Mouse (Mus musculus) liver, adult 2 months (tissue): ENCODE measurements around the gene Heatr3. TPM values are rescaled to one million over a fixed set of nuclear protein-coding genes. Genes with fewer than 3 reads are reported as not detected.

Experiments
- DNase-seq: peaks from one replicate; pipeline ENCODE4 v3.0.0-alpha.2; 2011; ENCODE audit warnings: low read depth, low spot score; ENCODE audit errors: extremely low read depth
- H3K27ac ChIP-seq: fragments of 200-500 bp; replicated peaks from 2 replicates; pipeline ENCODE4 v1.5.1; 2012; ENCODE audit warnings: low read depth, mild to moderate bottlenecking, control low read depth, inconsistent platforms, low read length; ENCODE audit not compliant: insufficient read depth
- H3K27me3 ChIP-seq: fragments of 200-500 bp; 2 replicates; pipeline ENCODE4 v1.6.1; 2012; ENCODE audit warnings: mild to moderate bottlenecking, moderate library complexity, low read length, inconsistent platforms; ENCODE audit not compliant: control insufficient read depth, insufficient read depth
- H3K36me3 ChIP-seq: fragments of 200-500 bp; 2 replicates; pipeline ENCODE4 v1.6.1; 2012; ENCODE audit warnings: low read length, inconsistent platforms; ENCODE audit not compliant: control insufficient read depth, insufficient read depth
- H3K4me1 ChIP-seq: fragments of 200-500 bp; 2 replicates; pipeline ENCODE4 v1.6.1; 2011; ENCODE audit warnings: low read length; ENCODE audit not compliant: control insufficient read depth, insufficient read depth
- H3K4me3 ChIP-seq: fragments of 200-500 bp; 2 replicates; pipeline ENCODE4 v1.5.1; 2011; ENCODE audit warnings: low read depth, mild to moderate bottlenecking, control low read depth, low read length, moderate library complexity; ENCODE audit not compliant: insufficient read depth
- H3K79me2 ChIP-seq: fragments of 200-500 bp; 2 replicates; pipeline ENCODE4 v1.6.1; 2012; ENCODE audit warnings: inconsistent platforms, mild to moderate bottlenecking, low read length, moderate library complexity; ENCODE audit not compliant: control insufficient read depth, insufficient read depth
- H3K9ac ChIP-seq: fragments of 200-500 bp; 2 replicates; pipeline ENCODE4 v1.6.1; 2012; ENCODE audit warnings: low read depth, mild to moderate bottlenecking, control low read depth, inconsistent platforms, low read length
- CTCF ChIP-seq: fragments of 200-500 bp; IDR thresholded peaks from 2 replicates; pipeline ENCODE4 v1.5.1; 2011; ENCODE audit warnings: low read depth, low read length, control low read depth
- POLR2A ChIP-seq: fragments of 200-500 bp; IDR thresholded peaks from 2 replicates; pipeline ENCODE4 v1.6.1; 2011; ENCODE audit warnings: low read length, control low read depth; ENCODE audit not compliant: insufficient read depth; ENCODE audit errors: extremely low read depth
- WGBS: fragments of 180-500 bp; shearing (Covaris S2); methylation state at CpG from one replicate; pipeline ENCODE4 v1.1.7; 2018; 5-methylcytosine and 5-hydroxymethylcytosine counted together
- polyA plus RNA-seq: library from polyadenylated mRNA; depleted of rRNA; stranded (reverse); fragments of >200 nt; gene quantifications from 2 replicates; pipeline ENCODE4 v1.2.3, GENCODE M21; 2012
- total RNA-seq: library from RNA; depleted of rRNA; stranded (reverse); fragments of >200 nt; gene quantifications from 2 replicates; pipeline ENCODE4 v1.2.3, GENCODE M21; 2014

Gene Heatr3
- total and polyA plus RNA-seq, 2 experiments: 11.6 to 17.1 TPM

GRCm38 (mm10) chr8:88175264-88175663 lies 37.6 kb downstream of the Heatr3 start:
- DNase-seq: no peak
- no peaks in the 10 kb centered on the region for H3K79me2 ChIP-seq
- H3K27me3 ChIP-seq: no peaks in the 10 kb centered on the region
- 82% methylated on average over 7 of the region's 7 CpGs for WGBS
- H3K36me3 ChIP-seq: peaks cover 6% of the 10 kb centered on the region
- H3K4me1 ChIP-seq: no peaks in the 10 kb centered on the region
- H3K9ac ChIP-seq: no peak overlapping the region
- TF ChIP-seq POLR2A: no peak
- no peak for TF ChIP-seq CTCF
- no peak overlapping the region for H3K27ac ChIP-seq
- no peak overlapping the region for H3K4me3 ChIP-seq

GRCm38 (mm10) chr8:88177291-88177690 lies 39.6 kb downstream of the Heatr3 start:
- no peak for DNase-seq
- H3K36me3 ChIP-seq: no peaks in the 10 kb centered on the region; the same call in 1 of the 2 replicates
- H3K9ac ChIP-seq: no peak overlapping the region
- no peaks in the 10 kb centered on the region for H3K4me1 ChIP-seq
- TF ChIP-seq CTCF: no peak
- TF ChIP-seq POLR2A: no peak
- no peaks in the 10 kb centered on the region for H3K79me2 ChIP-seq
- no peak overlapping the region for H3K27ac ChIP-seq
- H3K27me3 ChIP-seq: no peaks in the 10 kb centered on the region
- no peak overlapping the region for H3K4me3 ChIP-seq
- WGBS: 87% methylated on average over 8 of the region's 8 CpGs

GRCm38 (mm10) chr8:88183121-88183520 lies 45.5 kb downstream of the Heatr3 start:
- 84% methylated on average over 2 of the region's 2 CpGs for WGBS

GRCm38 (mm10) chr8:88184914-88185313 lies 47.3 kb downstream of the Heatr3 start:
- WGBS: 79% methylated on average over 1 of the region's 1 CpGs
- no peaks in the 10 kb centered on the region for H3K36me3 ChIP-seq
- no peak overlapping the region for H3K27ac ChIP-seq
- TF ChIP-seq POLR2A (no peak), CTCF (no peak)
- H3K79me2 ChIP-seq: no peaks in the 10 kb centered on the region
- no peaks in the 10 kb centered on the region for H3K4me1 ChIP-seq
- no peak for DNase-seq
- no peak overlapping the region for H3K4me3 ChIP-seq
- no peaks in the 10 kb centered on the region for H3K27me3 ChIP-seq
- no peak overlapping the region for H3K9ac ChIP-seq

More at GRCm38 (mm10) chr8:88183121-88183520, 45.5 kb downstream of the Heatr3 start:
- Histone ChIP-seq H3K4me3 (no peak overlapping the region), H3K4me1 (no peaks in the 10 kb centered on the region), H3K36me3 (no peaks in the 10 kb centered on the region), H3K79me2 (no peaks in the 10 kb centered on the region), H3K27ac (no peak overlapping the region), H3K27me3 (no peaks in the 10 kb centered on the region), H3K9ac (no peak overlapping the region)
- DNase-seq: no peak
- TF ChIP-seq POLR2A (no peak), CTCF (no peak)

GRCm38 (mm10) chr8:88185716-88186115 lies 48.1 kb downstream of the Heatr3 start:
- H3K79me2 ChIP-seq: no peaks in the 10 kb centered on the region
- no peak for DNase-seq
- H3K4me1 ChIP-seq: no peaks in the 10 kb centered on the region
- 93% methylated on average over 6 of the region's 6 CpGs for WGBS
- no peak overlapping the region for H3K27ac ChIP-seq
- TF ChIP-seq POLR2A (no peak), CTCF (no peak)
- H3K36me3 ChIP-seq: no peaks in the 10 kb centered on the region
- H3K27me3 ChIP-seq: no peaks in the 10 kb centered on the region
- H3K9ac ChIP-seq: no peak overlapping the region
- no peak overlapping the region for H3K4me3 ChIP-seq

GRCm38 (mm10) chr8:88197328-88197727 lies 59.7 kb downstream of the Heatr3 start:
- TF ChIP-seq POLR2A (no peak), CTCF (no peak)
- Histone ChIP-seq H3K36me3 (no peaks in the 10 kb centered on the region), H3K4me1 (peaks cover 9% of the 10 kb centered on the region), H3K4me3 (no peak overlapping the region), H3K27me3 (no peaks in the 10 kb centered on the region), H3K27ac (no peak overlapping the region), H3K9ac (no peak overlapping the region), H3K79me2 (peaks cover 16% of the 10 kb centered on the region)
- DNase-seq: no peak
- WGBS: 67% methylated on average over 3 of the region's 3 CpGs
